Mouse (Mus musculus) B cell, adult 67 days (primary cell): ENCODE results near the gene Satb2. TPM values are rescaled to one million over a fixed set of nuclear protein-coding genes. Genes with fewer than 3 reads are reported as not detected.

ENCODE experiments used
- total RNA-seq, 2 experiments: library from RNA; stranded (reverse); gene quantifications; 4 replicates each; pipeline ENCODE4 v1.2.4; 2023

Satb2 gene
- total RNA-seq = 1 to 10 TPM; 1.8 to 2.5 TPM

DNA sequence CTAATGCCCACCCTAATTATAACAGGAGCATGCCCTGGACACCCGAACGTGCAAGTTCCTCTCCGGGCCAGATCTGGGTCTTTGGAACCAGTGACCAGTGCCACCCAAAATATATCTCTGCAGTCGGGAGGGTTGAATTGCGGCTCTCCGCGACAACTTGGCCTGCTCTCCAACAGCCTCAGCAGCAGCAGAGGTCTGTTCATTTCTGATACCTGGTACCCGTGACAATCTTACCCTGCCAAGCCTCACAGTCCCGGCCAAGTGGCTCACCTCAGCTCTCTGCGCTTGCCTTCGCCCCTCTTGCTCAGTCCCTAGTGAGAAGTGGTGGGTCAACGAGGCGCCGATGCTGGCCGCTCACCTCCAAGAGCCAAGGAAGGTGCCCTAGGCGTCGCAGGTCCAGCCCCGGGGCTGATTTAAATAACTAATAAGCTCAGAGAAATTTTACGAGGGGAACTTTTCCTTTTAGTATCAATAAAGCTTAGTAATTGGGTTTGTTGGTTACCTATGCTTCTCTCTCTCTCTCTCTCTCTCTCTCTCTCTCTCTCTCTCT, at the start of gene Satb2:
Gene Satb2, minus strand, starts transcription at position 500 of the 550 bp plus-strand sequence.

